Mouse (Mus musculus) brain, embryonic 14.5 days (tissue): ENCODE results near the gene Pnmal2.

Experiments used
- CTCF ChIP-seq: fragments of 200-500 bp; IDR thresholded peaks from 2 replicates; pipeline ENCODE4 v1.5.1; 2012; ENCODE audit warnings: inconsistent platforms, mild to moderate bottlenecking, moderate library complexity, borderline replicate concordance; ENCODE audit not compliant: insufficient read depth, insufficient read length; ENCODE audit errors: extremely low read depth
- POLR2A ChIP-seq: fragments of 200-500 bp; IDR thresholded peaks from 2 replicates; pipeline ENCODE4 v1.6.1; 2012; ENCODE audit warnings: mild to moderate bottlenecking, inconsistent platforms, borderline replicate concordance; ENCODE audit not compliant: poor library complexity, insufficient read depth, insufficient read length, severe bottlenecking; ENCODE audit errors: extremely low read depth

GRCm38 (mm10) chr7:16993651-16994399 lies 49.3 kb downstream of the Pnmal2 start:
- TF ChIP-seq CTCF, result no peak
- TF ChIP-seq POLR2A, result no peak
